Mouse (Mus musculus) liver, postnatal 0 days (tissue): Measurements from ENCODE around the gene Cutal.

Experiments
- CTCF ChIP-seq: sonication (generic); IDR thresholded peaks from 2 replicates; pipeline ENCODE4 v1.5.1; 2016; ENCODE audit warnings: antibody characterized with exemption, low read depth
- EP300 ChIP-seq: IDR thresholded peaks from 2 replicates; pipeline ENCODE4 v1.6.1; 2016; ENCODE audit warnings: antibody characterized with exemption, low read depth, mild to moderate bottlenecking

DNA sequence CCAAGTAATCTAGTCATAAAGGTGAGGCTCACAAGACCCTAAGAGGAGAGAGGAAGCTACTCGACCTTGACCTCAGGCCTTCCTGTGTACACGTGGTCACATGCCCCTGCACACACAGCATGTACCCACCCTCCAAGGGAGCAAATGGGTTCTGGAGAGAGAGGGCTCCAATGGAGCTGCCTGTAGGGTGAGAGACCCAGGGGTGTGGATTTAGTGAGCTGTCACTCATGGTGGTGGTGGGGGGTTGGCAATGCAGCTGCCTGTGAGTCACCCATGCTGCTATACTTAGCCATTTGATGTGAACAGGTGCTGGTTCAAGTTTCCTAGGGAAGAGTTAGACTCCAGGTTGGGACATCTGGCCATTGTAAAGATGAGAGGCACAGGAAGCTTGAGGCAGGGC lies 45.9 kb downstream of the Cutal start:
- TF ChIP-seq CTCF: no peak
- TF ChIP-seq EP300: no peak
